In the genomic region with DNA sequence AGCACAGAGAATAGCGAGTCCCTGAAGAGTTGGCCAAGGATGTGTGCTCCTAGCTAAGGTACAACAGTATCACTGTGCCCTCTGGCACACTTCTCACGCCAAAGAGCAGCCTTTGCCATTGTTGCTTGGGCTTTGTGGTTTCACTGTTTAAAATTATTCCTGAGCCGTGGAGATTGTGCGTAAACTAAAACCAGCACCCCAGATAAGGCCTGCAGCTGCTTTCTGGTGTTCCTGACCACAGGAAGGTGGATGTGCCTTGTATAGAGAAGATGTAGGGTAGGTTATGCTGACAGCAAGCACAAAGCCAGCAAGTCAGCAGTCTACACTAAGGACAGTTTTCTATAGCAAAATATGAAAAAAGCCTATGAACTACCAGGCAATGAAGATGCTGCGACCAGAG, we compare ENCODE assay signal across 22 mouse cellular contexts. TPM values are rescaled to one million over a fixed set of nuclear protein-coding genes. Genes with fewer than 3 reads are reported as not detected.
DNase-seq lines count a peak whose midpoint lies in the region; ATAC-seq lines count a peak whose summit lies in the region.
"Had no signal": no experiment of that assay in that cellular context is flagged by ENCODE, and none has a peak within 500 bp of the region (broad histone marks: within the 10 kb centered on the region; RNA-seq: fewer than 3 reads in every experiment).

No protein-coding gene starts in this region.

- H3K27ac ChIP-seq in liver, embryonic 13.5 days: no peak overlapping the region
- no peak overlapping the region for H3K27ac ChIP-seq in liver, embryonic 12.5 days
- no peak overlapping the region; the same call in 1 of the 2 replicates for H3K27ac ChIP-seq in liver, embryonic 15.5 days (replicated peaks)
- H3K27ac ChIP-seq: embryonic facial prominence, embryonic 13.5 days; forebrain, embryonic 12.5 days; heart, adult 2 months; heart, embryonic 15.5 days; hindbrain, embryonic 10.5 days; hindbrain, embryonic 14.5 days had no signal

- H3K36me3 ChIP-seq in liver, embryonic 13.5 days: peaks cover 42% of the 10 kb centered on the region
- H3K36me3 ChIP-seq in liver, embryonic 12.5 days: peaks cover 47% of the 10 kb centered on the region
- H3K36me3 ChIP-seq in liver, embryonic 15.5 days (replicated peaks): peaks cover 29% of the 10 kb centered on the region

- WGBS in liver, embryonic 13.5 days (ENCODE audit: insufficient replicate concordance): 40% methylated on average over 5 of the region's 5 CpGs
- 44% methylated on average over 5 of the region's 5 CpGs for WGBS in liver, embryonic 12.5 days (ENCODE audit: insufficient replicate concordance)
- WGBS in liver, embryonic 15.5 days (ENCODE audit: insufficient replicate concordance): 30% methylated on average over 5 of the region's 5 CpGs

- peak; percentile 29; the same call in 1 of the 2 replicates for ATAC-seq in liver, embryonic 13.5 days (ENCODE audit: low read depth)
- ATAC-seq in liver, embryonic 12.5 days: no peak
- ATAC-seq in liver, embryonic 15.5 days (ENCODE audit: insufficient read depth): peak; percentile 23; the same call in 1 of the 2 replicates
- ATAC-seq in megakaryocyte-erythroid progenitor cell, adult 5-6 weeks (replicated peaks; ENCODE audit: low FRiP score, low TSS enrichment, poor library complexity, severe bottlenecking): peak; percentile 68
- ATAC-seq in cerebellum, adult (ENCODE audit: insufficient number of reproducible peaks, low FRiP score, low TSS enrichment): no peak
- ATAC-seq: forebrain, embryonic 16.5 days had no signal

- H3K27me3 ChIP-seq in liver, embryonic 13.5 days: no peaks in the 10 kb centered on the region
- no peaks in the 10 kb centered on the region for H3K27me3 ChIP-seq in liver, embryonic 12.5 days (replicated peaks)
- H3K27me3 ChIP-seq in liver, embryonic 15.5 days: no peaks in the 10 kb centered on the region
- H3K27me3 ChIP-seq: CH12.LX; embryonic facial prominence, embryonic 13.5 days; forebrain, embryonic 12.5 days; heart, embryonic 15.5 days had no signal

- H3K9me3 ChIP-seq in liver, embryonic 13.5 days (replicated peaks): no peaks in the 10 kb centered on the region
- no peaks in the 10 kb centered on the region for H3K9me3 ChIP-seq in liver, embryonic 12.5 days (replicated peaks)
- no peaks in the 10 kb centered on the region for H3K9me3 ChIP-seq in liver, embryonic 15.5 days (replicated peaks)
- H3K9me3 ChIP-seq: embryonic facial prominence, embryonic 13.5 days; forebrain, embryonic 12.5 days; heart, embryonic 15.5 days; hindbrain, embryonic 10.5 days had no signal

- DNase-seq in liver, embryonic 13.5 days: no peak
- DNase-seq in MEL-GATA-1-ER (ENCODE audit: extremely low read depth, low read depth): peak; percentile 21
- DNase-seq in left cerebral cortex, adult 8-10 months (ENCODE audit: low spot score in 2 of 2): no peak
- DNase-seq: adrenal gland, postnatal 10 days; cerebellum, adult 11-12 months; cerebellum, adult 9-10 months; cerebellum, postnatal 25 days; gastrocnemius, postnatal 10 days; heart, adult 2 months; heart, postnatal 14 days had no signal

- H3K4me1 ChIP-seq in liver, embryonic 13.5 days (replicated peaks): peaks cover 51% of the 10 kb centered on the region
- H3K4me1 ChIP-seq in liver, embryonic 12.5 days: peaks cover 43% of the 10 kb centered on the region
- H3K4me1 ChIP-seq in liver, embryonic 15.5 days (replicated peaks): peaks cover 39% of the 10 kb centered on the region
- H3K4me1 ChIP-seq: heart, embryonic 15.5 days had no signal

- H3K4me3 ChIP-seq in liver, embryonic 13.5 days (replicated peaks): no peak overlapping the region
- H3K4me3 ChIP-seq in liver, embryonic 12.5 days: no peak overlapping the region
- H3K4me3 ChIP-seq in liver, embryonic 15.5 days (replicated peaks): no peak overlapping the region
- H3K4me3 ChIP-seq: embryonic facial prominence, embryonic 13.5 days; forebrain, embryonic 12.5 days; heart, adult 2 months; heart, embryonic 15.5 days; hindbrain, embryonic 10.5 days had no signal

- no peak overlapping the region for H3K4me2 ChIP-seq in liver, embryonic 13.5 days
- no peak overlapping the region for H3K4me2 ChIP-seq in liver, embryonic 12.5 days
- H3K4me2 ChIP-seq in liver, embryonic 15.5 days: no peak overlapping the region
- H3K4me2 ChIP-seq: embryonic facial prominence, embryonic 13.5 days; forebrain, embryonic 12.5 days; heart, embryonic 11.5 days; heart, embryonic 15.5 days; hindbrain, embryonic 14.5 days had no signal

- H3K9ac ChIP-seq in liver, embryonic 13.5 days: no peak overlapping the region
- H3K9ac ChIP-seq in liver, embryonic 12.5 days: no peak overlapping the region
- no peak overlapping the region for H3K9ac ChIP-seq in liver, embryonic 15.5 days
- H3K9ac ChIP-seq: embryonic facial prominence, embryonic 13.5 days; forebrain, embryonic 12.5 days; heart, embryonic 15.5 days; hindbrain, embryonic 14.5 days had no signal

RNA-seq across cellular contexts. Expression of gene Ap1ar, which starts 16.1 kb away (rescaled TPM):
- polyA plus RNA-seq in liver, embryonic 13.5 days (2015; fragmentation: Nextera tagmentation; extraction: Ambion mirVana): 19.7 and 25.7 TPM in 2 replicates
- polyA plus RNA-seq in liver, embryonic 12.5 days (2016; fragmentation: Nextera tagmentation; extraction: Ambion mirVana): 37.3 and 39.3 TPM in 2 replicates
- polyA plus RNA-seq in liver, embryonic 15.5 days (2015; fragmentation: Nextera tagmentation; extraction: Ambion mirVana): 19.1 and 19.2 TPM in 2 replicates
- total RNA-seq in megakaryocyte-erythroid progenitor cell, adult 5-6 weeks (2014; fragmentation: Nextera tagmentation): 93.2 and 102 TPM in 2 replicates
- total RNA-seq in megakaryocyte-erythroid progenitor cell, adult 5-6 weeks (2017): 109 and 114 TPM in 2 replicates
- total RNA-seq in left cerebral cortex, adult 8-10 months (2022): 10 to 100 TPM; 77.7 to 88.8 (median 82.2) TPM

RNA-seq across cellular contexts. Expression of gene Tifa, which starts 31.6 kb away (rescaled TPM):
- 14.2 and 15.6 TPM in 2 replicates for polyA plus RNA-seq in liver, embryonic 13.5 days (2015; fragmentation: Nextera tagmentation; extraction: Ambion mirVana)
- 12.8 and 13.7 TPM in 2 replicates for polyA plus RNA-seq in liver, embryonic 12.5 days (2016; fragmentation: Nextera tagmentation; extraction: Ambion mirVana)
- polyA plus RNA-seq in liver, embryonic 15.5 days (2015; fragmentation: Nextera tagmentation; extraction: Ambion mirVana): 14.9 and 15.3 TPM in 2 replicates
- total RNA-seq in megakaryocyte-erythroid progenitor cell, adult 5-6 weeks (2014; fragmentation: Nextera tagmentation): 34.5 and 36.0 TPM in 2 replicates
- total RNA-seq in megakaryocyte-erythroid progenitor cell, adult 5-6 weeks (2017): 32.1 and 34.1 TPM in 2 replicates
- total RNA-seq in left cerebral cortex, adult 8-10 months (2022): 10 to 100 TPM in 2 of 4 experiments, 1 to 10 TPM in 2; 5.6 to 10.1 (median 8.5) TPM

RNA-seq across cellular contexts. Expression of gene Alpk1, which starts 40.9 kb away (rescaled TPM):
- 0.54 and 0.58 TPM in 2 replicates for polyA plus RNA-seq in liver, embryonic 13.5 days (2015; fragmentation: Nextera tagmentation; extraction: Ambion mirVana)
- 0.44 and 0.64 TPM in 2 replicates for polyA plus RNA-seq in liver, embryonic 12.5 days (2016; fragmentation: Nextera tagmentation; extraction: Ambion mirVana)
- 0.59 and 0.62 TPM in 2 replicates for polyA plus RNA-seq in liver, embryonic 15.5 days (2015; fragmentation: Nextera tagmentation; extraction: Ambion mirVana)
- 2.5 and 5.7 TPM in 2 replicates for total RNA-seq in megakaryocyte-erythroid progenitor cell, adult 5-6 weeks (2014; fragmentation: Nextera tagmentation)
- total RNA-seq in megakaryocyte-erythroid progenitor cell, adult 5-6 weeks (2017): 3.7 and 6.8 TPM in 2 replicates
- total RNA-seq in left cerebral cortex, adult 8-10 months (2022): 1 to 10 TPM; 5.9 to 8.1 (median 7.3) TPM

Comparison
In these comparisons a context has a peak if more than half of its experiments do, and no peak if none do; other contexts are left out.
1. ATAC-seq: peak in liver, embryonic 13.5 days (single experiment), liver, embryonic 15.5 days (single experiment) and megakaryocyte-erythroid progenitor cell, adult 5-6 weeks (single experiment); none in liver, embryonic 12.5 days (single experiment) and cerebellum, adult (single experiment).